Mouse (Mus musculus) testis, postnatal 10 days (tissue): Measurements from ENCODE around the gene Prmt7.

Experiments
- DNase-seq: peaks from one replicate; pipeline ENCODE4 v3.0.0; 2021; ENCODE audit warnings: low spot score

Prmt7 gene

DNA sequence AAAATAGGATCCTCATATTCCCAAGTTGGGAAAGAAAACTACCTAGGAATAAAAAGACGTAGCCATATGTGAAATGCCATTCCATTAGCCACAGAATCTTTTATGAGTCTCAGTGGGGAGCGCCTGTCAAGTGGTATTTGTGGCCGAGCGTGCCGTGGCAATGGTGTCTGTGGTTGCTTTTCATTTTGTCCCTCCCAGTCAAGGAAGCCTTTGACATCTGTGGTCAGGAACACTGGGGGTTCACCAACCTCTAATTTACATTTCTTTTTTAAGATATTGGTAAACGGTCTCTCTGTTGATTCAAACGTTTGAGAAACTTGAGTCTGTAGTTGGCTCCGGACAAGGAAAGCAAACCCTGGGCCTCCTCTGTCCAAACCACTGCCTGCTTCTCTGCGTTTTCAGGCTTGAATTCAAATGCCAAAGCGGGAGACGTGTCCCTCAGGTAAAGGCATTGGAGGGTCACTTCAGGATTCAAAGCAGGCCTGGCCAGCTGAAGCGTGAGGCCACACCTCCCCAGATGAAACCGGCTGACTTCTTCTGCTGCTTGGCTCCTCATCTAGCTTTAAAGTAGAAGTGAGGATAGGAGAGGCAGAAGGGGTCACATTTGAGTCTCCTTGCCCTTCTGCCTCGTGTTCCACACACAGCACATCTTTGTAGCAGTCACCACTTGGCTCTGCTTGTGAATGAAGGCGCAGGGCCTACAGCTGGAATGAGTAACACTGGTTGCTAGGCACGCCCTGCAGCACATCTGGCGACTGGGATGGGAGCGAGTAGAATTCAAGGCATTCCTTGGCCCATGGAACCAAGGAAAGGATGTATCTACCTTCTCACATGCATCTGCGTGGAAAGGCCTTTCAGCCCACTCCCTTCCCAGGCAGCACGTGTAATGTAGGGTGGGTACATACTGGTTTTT lies 82.0 kb downstream of the Prmt7 start:
- DNase-seq: no peak

DNA sequence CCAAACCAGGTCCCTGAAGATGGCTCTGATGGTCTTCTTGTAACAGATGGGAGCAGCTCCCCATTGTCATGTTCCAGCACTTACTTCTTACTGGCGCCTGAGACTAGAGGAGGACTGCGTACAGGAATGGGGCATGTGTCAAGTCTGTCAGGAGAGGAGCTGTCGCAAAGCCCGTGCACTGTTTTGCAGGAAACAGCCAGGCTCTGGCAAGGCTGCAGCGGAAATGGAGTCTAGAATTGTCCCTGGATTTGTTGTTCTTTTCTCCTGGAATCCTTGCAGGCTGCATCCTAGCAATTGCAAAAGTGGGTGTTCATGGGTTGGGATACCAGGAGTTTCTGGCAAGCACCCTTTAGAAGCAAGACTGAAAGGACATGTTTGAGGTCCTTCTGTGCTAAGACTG lies 87.5 kb downstream of the Prmt7 start:
- no peak for DNase-seq

DNA sequence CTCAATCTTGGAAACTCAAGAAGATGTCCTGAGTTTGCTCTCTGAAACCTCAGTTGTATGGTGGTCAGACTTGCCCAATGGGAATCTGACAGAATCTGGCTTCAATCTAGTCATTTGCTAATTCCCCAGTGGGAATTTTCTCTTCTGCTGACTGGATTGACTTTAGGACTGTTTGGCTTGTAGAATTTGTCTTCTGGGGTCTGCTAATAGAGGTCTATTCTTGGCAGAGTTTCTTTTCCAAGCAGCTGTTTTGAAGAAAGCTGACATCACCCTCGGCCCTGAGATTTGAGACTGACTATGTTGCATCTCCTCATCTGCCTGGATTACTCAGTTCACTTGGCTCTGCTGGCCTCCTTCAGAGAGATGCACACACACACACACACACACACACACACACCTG lies 88.1 kb downstream of the Prmt7 start:
- DNase-seq: no peak

DNA sequence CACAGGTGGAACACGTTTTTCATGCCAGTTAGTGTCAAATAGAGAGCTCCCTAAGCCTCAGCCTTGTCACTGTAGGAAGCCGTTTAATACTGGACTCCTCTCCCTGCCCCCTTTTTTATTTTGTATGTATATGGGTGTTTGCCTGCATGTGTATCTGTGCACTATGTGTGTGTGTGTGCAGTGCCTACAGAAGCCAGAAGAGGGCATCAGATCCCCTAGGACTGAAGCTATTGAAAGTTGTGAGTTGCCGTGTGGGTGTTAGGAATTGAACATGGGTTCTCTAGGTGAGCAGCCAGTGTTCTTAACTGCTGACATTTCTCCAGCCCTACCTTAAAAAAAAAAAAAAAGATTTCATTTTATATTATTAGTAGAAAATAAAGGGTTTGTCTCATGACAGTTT lies 89.0 kb downstream of the Prmt7 start:
- no peak for DNase-seq

DNA sequence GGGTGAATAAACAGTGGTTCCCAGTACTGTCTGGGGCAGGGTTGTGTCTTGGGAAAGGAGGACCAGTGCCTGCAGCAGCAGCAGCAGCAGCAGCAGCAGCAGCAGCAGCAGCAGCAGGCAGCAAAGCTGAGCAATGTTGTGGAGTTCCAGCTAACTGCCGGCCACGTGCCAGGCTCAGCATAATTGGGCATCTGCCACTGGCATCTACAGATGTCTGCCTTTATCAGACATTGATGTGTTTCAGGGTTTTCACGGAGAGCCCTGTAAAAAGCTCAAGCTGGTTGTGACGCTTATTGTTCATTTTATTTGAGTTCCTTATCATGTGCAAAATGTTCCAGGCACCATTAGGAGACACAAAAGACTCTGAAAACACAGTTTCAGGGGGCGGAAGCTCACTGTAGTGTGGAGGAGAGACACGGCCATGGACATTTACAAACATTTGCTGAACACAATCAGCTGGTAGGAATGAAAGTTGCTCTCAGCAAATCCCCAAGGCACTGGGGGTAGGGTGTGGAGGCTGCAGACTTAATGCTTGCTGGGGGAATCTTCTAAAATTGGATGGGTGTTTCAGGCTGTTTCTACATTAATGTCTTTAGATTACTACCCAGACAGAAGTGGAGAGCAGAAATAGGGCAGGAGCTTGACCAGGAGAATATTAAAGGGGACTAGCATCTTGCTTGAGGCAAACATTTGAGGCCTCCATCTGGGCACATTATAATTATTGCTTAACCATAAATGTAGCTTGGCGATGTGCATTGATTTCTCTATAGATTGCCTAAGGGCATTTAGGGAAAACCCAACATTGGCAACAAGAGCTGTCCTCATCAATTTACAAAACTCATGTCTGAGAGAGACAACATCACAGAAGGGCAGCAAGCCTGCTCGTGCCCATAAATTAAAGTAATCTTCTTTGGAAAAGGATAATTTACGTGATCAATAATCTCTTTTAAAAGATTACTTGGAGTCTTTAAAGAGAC lies 90.3 kb downstream of the Prmt7 start:
- peak; percentile 55 for DNase-seq
